Mouse (Mus musculus): ENCODE results near the gene Ankrd7.
"Not testable (repeated sequence)": the region's sequence is repeated elsewhere in the genome, so short reads cannot be mapped to it uniquely, and the experiment has no call there.

The Ankrd7 gene

DNA sequence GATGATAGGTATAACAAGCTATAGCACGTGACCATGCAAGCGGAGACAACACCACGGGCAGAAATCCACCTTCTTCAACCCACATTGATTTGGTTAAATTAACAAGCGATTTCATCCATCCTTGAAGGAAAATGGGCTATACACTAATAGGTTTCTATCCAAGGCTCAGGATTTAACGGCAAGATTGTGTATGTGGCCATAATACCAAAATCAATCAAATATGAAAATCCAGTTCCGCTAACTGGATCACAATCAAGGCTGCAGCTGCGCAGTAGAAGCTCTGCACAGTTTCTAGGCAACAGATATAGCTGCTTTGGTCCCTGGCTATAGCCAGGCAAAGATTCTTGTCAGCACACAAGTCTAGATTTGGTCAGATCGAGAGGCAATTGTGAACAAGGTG lies at the start of gene Ankrd7:
Gene Ankrd7, plus strand, starts transcription at position 301 of the 400 bp plus-strand sequence.
- no peak for DNase-seq (ENCODE audit: low read depth)

- DNase-seq (ENCODE audit: low read depth): peak; percentile 17
Measured at GRCm38 (mm10) chr6:18819343-18819742, 46.8 kb upstream of the Ankrd7 start.

DNA sequence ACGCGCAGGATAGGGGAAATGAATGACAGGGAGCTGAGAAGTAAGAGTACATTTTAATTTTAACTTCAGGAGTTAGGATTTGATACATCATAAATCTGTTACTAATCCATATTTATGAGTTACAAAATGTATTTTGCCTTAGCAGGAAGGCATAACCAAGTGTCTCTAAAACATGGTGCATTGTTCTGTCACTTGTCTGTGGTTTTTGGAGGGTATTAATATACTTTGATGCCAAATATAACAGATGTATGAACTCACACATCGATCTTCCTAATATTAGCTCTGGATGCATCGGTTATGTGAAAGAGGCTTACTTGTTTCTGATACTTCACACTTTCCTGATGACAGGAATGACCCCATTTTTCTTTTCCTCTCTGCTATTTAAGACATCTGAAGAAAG lies 45.9 kb upstream of the Ankrd7 start:
- no peak for DNase-seq (ENCODE audit: low read depth)

GRCm38 (mm10) chr6:18822812-18823211 lies 43.3 kb upstream of the Ankrd7 start:
- no peak for DNase-seq (ENCODE audit: low read depth)

GRCm38 (mm10) chr6:18832958-18833357 lies 33.2 kb upstream of the Ankrd7 start:
- DNase-seq (ENCODE audit: low read depth): no peak

GRCm38 (mm10) chr6:18844529-18844928 lies 21.6 kb upstream of the Ankrd7 start:
- DNase-seq (ENCODE audit: low read depth): not testable (repeated sequence)

- DNase-seq (ENCODE audit: low read depth): not testable (repeated sequence)
Measured at GRCm38 (mm10) chr6:18845571-18845970, 20.5 kb upstream of the Ankrd7 start.

DNA sequence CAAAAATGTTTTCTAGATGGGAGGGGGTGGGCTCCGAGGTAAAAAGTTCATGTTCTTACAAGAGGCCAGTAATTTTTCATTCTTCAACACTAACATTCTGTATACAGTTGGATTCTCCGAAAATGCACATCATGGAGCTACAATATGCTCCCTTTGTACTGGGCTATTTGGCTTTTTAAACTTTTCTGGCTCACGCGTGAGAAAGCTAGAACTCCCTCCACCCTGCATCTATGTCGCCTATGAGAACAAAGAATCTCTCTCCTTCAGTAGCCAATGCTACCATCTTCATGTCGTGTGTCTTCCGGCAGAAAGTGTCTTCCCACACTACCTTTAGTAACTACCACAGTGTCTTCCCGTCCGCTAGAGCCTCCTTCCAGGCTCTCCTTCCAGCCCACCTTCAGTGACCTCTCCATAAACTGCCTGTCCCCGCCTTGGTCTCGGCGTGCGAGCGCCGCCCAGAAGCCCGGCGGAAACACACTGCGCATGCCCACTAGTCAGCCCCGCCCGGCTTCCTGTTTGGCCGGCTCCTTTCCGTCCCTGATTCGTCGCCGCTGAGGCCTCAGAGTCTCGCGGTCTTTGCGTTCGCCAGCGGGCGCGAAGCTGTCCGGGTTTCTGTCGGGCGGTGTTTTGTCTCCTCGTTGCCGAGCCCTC lies 17.9 kb upstream of the Ankrd7 start, which contains the start of gene Lsm8:
Gene Lsm8, plus strand, starts transcription at position 529 of the 651 bp plus-strand sequence.
- peak; percentile 89 for DNase-seq (ENCODE audit: low read depth)

DNA sequence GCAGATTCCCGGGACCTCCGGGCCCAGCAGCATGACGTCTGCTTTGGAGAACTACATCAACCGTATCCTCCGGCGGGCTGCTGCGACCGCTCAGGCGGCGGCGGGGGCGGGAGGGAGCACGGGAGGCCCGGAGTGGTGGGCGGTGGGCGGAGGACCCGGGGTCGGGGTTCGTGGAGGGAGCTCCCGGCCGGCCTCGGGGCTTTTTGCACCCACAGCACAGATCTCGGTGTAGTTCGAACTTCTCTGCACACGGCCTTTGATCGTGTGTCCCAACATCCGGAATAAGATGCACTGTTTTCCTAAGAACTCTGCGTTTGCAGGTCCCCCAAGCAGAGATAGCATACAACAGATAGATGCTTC lies 17.4 kb upstream of the Ankrd7 start:
- no peak for DNase-seq (ENCODE audit: low read depth)

- DNase-seq (ENCODE audit: low read depth): no peak
Measured at GRCm38 (mm10) chr6:18855323-18855722, 10.8 kb upstream of the Ankrd7 start.

DNA sequence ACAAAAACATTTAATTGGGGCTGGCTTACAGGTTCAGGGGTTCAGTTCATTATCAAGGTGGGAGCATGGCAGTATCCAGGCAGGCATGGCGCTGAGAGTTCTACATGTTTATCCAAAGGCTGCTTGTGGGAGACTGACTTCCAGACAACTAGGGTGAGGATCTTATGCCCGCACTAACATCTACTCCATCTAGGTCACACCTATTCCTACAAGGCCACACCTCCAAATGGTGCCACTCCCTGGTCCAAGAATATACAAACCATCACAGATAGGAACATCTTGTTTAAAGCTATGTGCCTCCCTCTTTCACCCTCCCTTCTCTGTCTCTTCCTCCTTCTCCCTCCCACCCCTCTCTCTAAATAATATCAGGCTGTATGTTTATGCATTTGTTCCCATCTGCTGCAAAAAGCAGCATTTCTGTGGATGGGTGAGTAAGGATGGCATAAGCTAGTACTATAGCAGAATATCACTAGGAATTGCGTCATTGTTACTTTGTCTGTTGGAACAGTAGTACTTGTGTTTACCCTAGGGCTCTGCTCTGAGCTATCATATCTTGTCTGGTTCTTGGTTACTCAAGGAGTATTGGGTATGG lies 9.5 kb upstream of the Ankrd7 start:
- no peak for DNase-seq (ENCODE audit: low read depth)

- no peak for DNase-seq (ENCODE audit: low read depth)
Measured at GRCm38 (mm10) chr6:18889030-18889429, 22.9 kb downstream of the Ankrd7 start.

DNA sequence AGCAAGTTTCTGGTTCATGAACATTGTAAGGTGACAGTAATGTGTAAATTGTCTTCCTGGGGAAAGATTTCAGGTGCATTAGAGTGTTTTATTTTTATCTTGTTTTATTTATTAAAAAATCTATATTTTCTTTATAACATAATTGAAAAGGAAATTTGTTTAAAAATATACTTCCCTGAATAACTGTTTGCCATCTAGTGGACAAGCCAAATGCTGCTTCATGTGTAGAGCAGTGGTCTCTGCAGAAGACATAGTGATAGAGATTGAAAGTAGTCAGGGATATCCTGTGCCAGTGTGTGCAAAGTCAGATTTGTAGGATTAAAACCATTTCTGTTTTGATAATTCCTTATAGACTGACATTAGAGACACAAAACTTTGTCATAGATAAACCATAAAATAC lies 28.0 kb downstream of the Ankrd7 start:
- DNase-seq (ENCODE audit: low read depth): no peak

DNA sequence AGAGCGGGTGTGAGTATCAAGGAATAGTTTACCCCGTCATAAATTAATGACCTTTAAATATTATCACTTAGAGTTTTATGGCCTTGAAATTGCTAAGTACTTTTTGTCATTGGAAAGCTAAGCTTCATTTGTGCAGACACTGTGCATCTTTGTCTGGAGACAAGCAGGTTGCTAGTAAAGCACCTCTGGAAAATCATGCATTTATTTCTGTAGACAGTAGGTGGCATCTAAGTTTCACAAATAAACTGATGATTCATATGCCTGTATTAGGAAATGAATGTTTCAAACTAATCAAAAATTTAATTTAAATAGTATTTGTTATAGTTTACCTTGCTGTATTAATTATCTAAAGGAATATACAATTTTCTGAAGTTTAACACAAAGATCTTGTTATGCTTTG lies 41.1 kb downstream of the Ankrd7 start:
- DNase-seq (ENCODE audit: low read depth): no peak

DNA sequence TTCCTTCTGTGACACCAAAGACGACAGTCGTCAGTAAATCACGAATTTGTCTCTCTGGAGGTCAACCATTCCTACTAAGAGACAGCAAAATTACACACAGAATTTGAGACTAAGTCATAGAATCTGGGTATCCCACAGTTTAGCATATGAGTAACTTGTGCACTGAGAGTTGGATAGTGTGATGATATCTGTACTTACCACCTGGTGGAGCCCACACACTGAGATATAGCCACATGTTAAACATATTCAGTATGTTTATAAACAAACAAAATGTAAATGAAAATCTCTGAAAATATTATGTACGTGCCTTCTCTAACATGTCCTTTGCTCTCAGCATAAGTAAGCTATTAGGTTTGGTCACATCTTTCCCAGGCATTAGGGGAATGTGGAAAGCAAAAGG lies 47.1 kb downstream of the Ankrd7 start:
- DNase-seq (ENCODE audit: low read depth): no peak

DNA sequence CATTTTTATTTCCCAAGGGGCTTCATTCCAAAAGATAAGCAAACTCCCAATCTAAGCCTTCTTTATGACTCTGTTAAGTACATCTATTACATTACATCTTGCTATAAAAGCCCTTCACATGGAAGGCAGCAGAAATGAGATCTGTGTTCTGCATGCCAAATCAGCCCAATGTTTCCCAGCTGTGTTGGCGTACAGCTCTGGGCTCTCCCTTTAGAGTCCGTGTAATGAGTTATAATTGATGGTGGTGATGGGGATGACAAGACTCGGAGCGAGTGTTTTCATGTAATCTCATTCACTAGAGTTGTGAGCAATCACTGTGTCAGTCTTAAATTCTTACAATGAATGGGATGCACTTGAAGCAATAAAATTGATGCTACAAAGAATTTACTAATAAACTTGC lies 49.9 kb downstream of the Ankrd7 start:
- DNase-seq (ENCODE audit: low read depth): no peak

DNA sequence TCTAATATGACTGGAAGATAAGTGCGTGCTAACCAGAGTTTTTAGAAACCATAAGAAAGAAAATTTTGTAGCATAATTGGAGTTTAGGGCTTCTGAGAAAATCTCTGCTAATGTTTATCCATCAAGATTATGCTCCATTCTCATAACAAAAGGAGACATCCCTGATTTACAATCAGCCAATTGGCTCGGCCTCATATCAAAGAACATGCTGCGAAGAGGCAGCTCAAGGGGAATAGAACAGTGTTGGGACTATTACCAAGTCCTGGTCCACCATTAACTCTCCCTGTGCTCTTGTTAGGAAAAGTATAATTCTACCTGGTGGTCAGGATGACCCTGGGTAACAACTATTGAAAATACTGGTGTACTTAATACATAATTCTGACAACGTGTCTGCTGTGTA lies 50.4 kb downstream of the Ankrd7 start:
- DNase-seq (ENCODE audit: low read depth): no peak

All from c-Kit-positive CD71-positive TER-119-negative erythroid progenitor cells, embryonic 14.5 days (primary cell).